ENCODE assay signal across 26 mouse cellular contexts in the genomic region with DNA sequence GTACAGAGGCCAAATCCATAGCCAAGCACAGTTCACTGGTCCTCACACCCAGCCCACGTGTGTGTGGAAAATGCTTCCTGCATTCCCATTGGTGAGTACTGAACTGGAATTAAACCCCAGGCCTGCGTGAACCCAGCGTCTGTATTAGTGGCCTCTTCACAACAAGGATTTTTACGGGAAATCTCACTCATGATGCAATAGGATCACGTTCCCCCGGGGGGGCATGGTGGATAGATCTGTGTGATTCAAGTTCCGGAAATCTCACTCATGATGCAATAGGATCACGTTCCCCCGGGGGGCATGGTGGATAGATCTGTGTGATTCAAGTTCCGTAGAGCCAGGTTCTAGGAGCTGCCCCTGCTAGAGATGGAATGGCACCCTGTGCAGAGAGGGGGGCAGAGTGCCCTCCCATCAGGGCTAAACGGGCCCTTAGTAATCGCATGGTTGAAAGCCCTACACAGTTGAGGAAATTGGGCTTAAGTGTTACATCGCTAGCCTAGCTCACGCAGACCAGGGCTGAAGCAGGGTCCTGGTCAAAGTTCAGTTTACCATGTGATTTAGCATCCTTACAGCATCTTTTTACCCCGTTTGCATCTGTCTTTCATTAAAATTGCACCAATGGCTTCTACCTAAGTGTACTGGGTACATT. TPM values are rescaled to one million over a fixed set of nuclear protein-coding genes. Genes with fewer than 3 reads are reported as not detected.
A peak's percentile ranks its signal among the peaks of the same experiment; 100 is the strongest.
DNase-seq lines count a peak whose midpoint lies in the region; ATAC-seq and TF ChIP-seq lines count a peak whose summit lies in the region.
"Had no signal": no experiment of that assay in that cellular context is flagged by ENCODE, and none has a peak within 500 bp of the region (broad histone marks: within the 10 kb centered on the region; RNA-seq: fewer than 3 reads in every experiment).

No protein-coding gene starts in this region.

- no peak for TF ChIP-seq CTCF in E14TG2a.4 (conservative IDR thresholded peaks at IDR 0.05; ENCODE audit: low read length)

- ATAC-seq in activated CD4-positive, CD25-positive, alpha-beta regulatory T cell, adult 4 months, result no peak
- ATAC-seq: forebrain, embryonic 14.5 days; hindbrain, embryonic 16.5 days had no signal

- H3K36me3 ChIP-seq in E14TG2a.4 (ENCODE audit: insufficient read depth, low read length), result no peaks in the 10 kb centered on the region
- H3K36me3 ChIP-seq in limb, embryonic 10.5 days, result no peaks in the 10 kb centered on the region
- H3K36me3 ChIP-seq: embryonic facial prominence, embryonic 15.5 days; heart, embryonic 13.5 days; liver, embryonic 15.5 days; midbrain, embryonic 10.5 days; stomach, embryonic 15.5 days had no signal

- 69% methylated on average over 15 of the region's 15 CpGs for WGBS in limb, embryonic 10.5 days

- intact Hi-C loops in heart, postnatal 14 days (cut with DNase I), result no loop called here

- no peaks in the 10 kb centered on the region for H3K27me3 ChIP-seq in E14TG2a.4 (ENCODE audit: insufficient read depth, low read length)
- no peaks in the 10 kb centered on the region for H3K27me3 ChIP-seq in limb, embryonic 10.5 days (ENCODE audit: low read depth, poor library complexity, severe bottlenecking)
- H3K27me3 ChIP-seq: embryonic facial prominence, embryonic 15.5 days; heart, embryonic 13.5 days; liver, embryonic 15.5 days; stomach, embryonic 15.5 days had no signal

- peak overlapping the region; percentile 39; the same call in 1 of the 2 replicates for H3K4me3 ChIP-seq in E14TG2a.4 (replicated peaks; ENCODE audit: low read length)
- H3K4me3 ChIP-seq in limb, embryonic 10.5 days, result no peak overlapping the region
- H3K4me3 ChIP-seq: embryonic facial prominence, embryonic 15.5 days; heart, embryonic 13.5 days; liver, embryonic 15.5 days; midbrain, embryonic 10.5 days; stomach, embryonic 15.5 days had no signal

- H3K9me3 ChIP-seq in E14TG2a.4 (ENCODE audit: low read length), result no peaks in the 10 kb centered on the region
- H3K9me3 ChIP-seq in limb, embryonic 10.5 days (replicated peaks), result no peaks in the 10 kb centered on the region
- H3K9me3 ChIP-seq: embryonic facial prominence, embryonic 15.5 days; heart, embryonic 13.5 days; liver, embryonic 15.5 days; midbrain, embryonic 10.5 days; stomach, embryonic 15.5 days had no signal

- peak; percentile 81 for DNase-seq in heart, adult 11 months
- no peak for DNase-seq in heart, postnatal 14 days
- DNase-seq in embryo, embryonic 11 days, result peak; percentile 24
- DNase-seq in limb, embryonic 10.5 days (ENCODE audit: low spot score), result peak; percentile 34
- DNase-seq in right cerebral cortex, postnatal 14 days, result no peak
- DNase-seq in cerebellum, postnatal 4 days (ENCODE audit: low spot score in 2 of 2), result no peak
- DNase-seq: adrenal gland, adult 2 months; cerebellum, adult 9-11 months; heart, postnatal 4 days; kidney, adult 2 months; lung, postnatal 4 days had no signal

- H3K4me1 ChIP-seq in E14TG2a.4 (replicated peaks; ENCODE audit: low read depth, low read length), result peaks cover 34% of the 10 kb centered on the region
- peaks cover 18% of the 10 kb centered on the region for H3K4me1 ChIP-seq in limb, embryonic 10.5 days
- H3K4me1 ChIP-seq: liver, embryonic 15.5 days; midbrain, embryonic 10.5 days; stomach, embryonic 15.5 days had no signal

- H3K27ac ChIP-seq in limb, embryonic 10.5 days, result no peak overlapping the region
- H3K27ac ChIP-seq: embryonic facial prominence, embryonic 15.5 days; heart, embryonic 13.5 days; liver, embryonic 15.5 days; midbrain, embryonic 10.5 days; stomach, embryonic 15.5 days had no signal

RNA-seq across cellular contexts. Expression of a gene that starts 0.7 kb away (rescaled TPM):
- total RNA-seq in heart, postnatal 14 days (2021), result not detected
- not detected in 2 replicates for polyA plus RNA-seq in limb, embryonic 10.5 days (2016; fragmentation: Nextera tagmentation; extraction: Ambion mirVana)
- not detected for polyA plus RNA-seq in activated CD4-positive, CD25-positive, alpha-beta regulatory T cell, adult 4 months (2017; shearing (Covaris generic))
- total RNA-seq: heart, postnatal 4 days; left cerebral cortex, postnatal 25 days had no signal
- polyA plus RNA-seq: forebrain, embryonic 14.5 days; heart, embryonic 13.5 days; hindbrain, embryonic 16.5 days; midbrain, embryonic 10.5 days; neural tube, embryonic 14.5 days; spleen, adult 2 months had no signal

RNA-seq across cellular contexts. Expression of a gene that starts 27.7 kb away (rescaled TPM):
- 10 to 100 TPM in 1 of 2 experiments, 1 to 10 TPM in 1; 8.8 to 16.6 TPM for total RNA-seq in heart, postnatal 14 days (2021)
- not detected in 2 replicates for polyA plus RNA-seq in limb, embryonic 10.5 days (2016; fragmentation: Nextera tagmentation; extraction: Ambion mirVana)
- not detected for polyA plus RNA-seq in activated CD4-positive, CD25-positive, alpha-beta regulatory T cell, adult 4 months (2017; shearing (Covaris generic))
- total RNA-seq: layer of hippocampus, postnatal 10 days; left cerebral cortex, postnatal 25 days had no signal
- polyA plus RNA-seq: forebrain, embryonic 14.5 days; hindbrain, embryonic 16.5 days; kidney, adult 2 months; midbrain, embryonic 10.5 days; thymus, postnatal 0 days had no signal

RNA-seq across cellular contexts. Expression of a gene that starts 32.1 kb away (rescaled TPM):
- total RNA-seq in heart, postnatal 14 days (2021), result not detected
- polyA plus RNA-seq in limb, embryonic 10.5 days (2016; fragmentation: Nextera tagmentation; extraction: Ambion mirVana), result not detected in 2 replicates
- polyA plus RNA-seq in activated CD4-positive, CD25-positive, alpha-beta regulatory T cell, adult 4 months (2017; shearing (Covaris generic)), result not detected
- total RNA-seq: heart, postnatal 4 days; layer of hippocampus, postnatal 10 days; left cerebral cortex, postnatal 25 days had no signal
- polyA plus RNA-seq: forebrain, embryonic 14.5 days; gonadal fat pad, adult 2 months; heart, embryonic 13.5 days; hindbrain, embryonic 16.5 days; spleen, adult 2 months; thymus, postnatal 0 days had no signal

Comparison
In these comparisons a context has a peak if more than half of its experiments do, and no peak if none do; other contexts are left out.
1. DNase-seq: peak in heart, adult 11 months (single experiment), embryo, embryonic 11 days (single experiment) and limb, embryonic 10.5 days (single experiment); none in heart, postnatal 14 days (0 of 2), right cerebral cortex, postnatal 14 days (single experiment) and cerebellum, postnatal 4 days (0 of 2).